In genomic region chr1:136563149-136563548, GRCm38 (mm10) we compare ENCODE assay signal across 25 mouse cellular contexts.
DNase-seq lines count a peak whose midpoint lies in the region; ATAC-seq lines count a peak whose summit lies in the region.
"Had no signal": no experiment of that assay in that cellular context is flagged by ENCODE, and none has a peak within 500 bp of the region (broad histone marks: within the 10 kb centered on the region; RNA-seq: fewer than 3 reads in every experiment).

No protein-coding gene starts in this region.

- WGBS in forebrain, embryonic 14.5 days, result 7% methylated on average over 11 of the region's 11 CpGs
- 15% methylated on average over 11 of the region's 11 CpGs for WGBS in forebrain, embryonic 12.5 days
- 32% methylated on average over 11 of the region's 11 CpGs for WGBS in heart, embryonic 14.5 days
- WGBS in embryonic facial prominence, embryonic 11.5 days, result 30% methylated on average over 11 of the region's 11 CpGs
- 23% methylated on average over 11 of the region's 11 CpGs for WGBS in limb, embryonic 13.5 days

- H3K9me3 ChIP-seq in forebrain, embryonic 14.5 days (replicated peaks; ENCODE audit: control insufficient read depth, low read length), result no peaks in the 10 kb centered on the region
- no peaks in the 10 kb centered on the region for H3K9me3 ChIP-seq in forebrain, embryonic 12.5 days
- H3K9me3 ChIP-seq in heart, embryonic 14.5 days (ENCODE audit: control insufficient read depth, low read length), result no peaks in the 10 kb centered on the region
- H3K9me3 ChIP-seq in embryonic facial prominence, embryonic 11.5 days (replicated peaks; ENCODE audit: control insufficient read depth, low read length), result no peaks in the 10 kb centered on the region
- H3K9me3 ChIP-seq in limb, embryonic 13.5 days, result no peaks in the 10 kb centered on the region
- H3K9me3 ChIP-seq: hindbrain, embryonic 13.5 days; liver, embryonic 15.5 days; lung, embryonic 15.5 days had no signal

- no peaks in the 10 kb centered on the region for H3K36me3 ChIP-seq in forebrain, embryonic 14.5 days (ENCODE audit: control insufficient read depth, insufficient read depth, low read length)
- no peaks in the 10 kb centered on the region for H3K36me3 ChIP-seq in forebrain, embryonic 12.5 days (replicated peaks)
- no peaks in the 10 kb centered on the region for H3K36me3 ChIP-seq in heart, embryonic 14.5 days (ENCODE audit: control insufficient read depth, insufficient read depth, low read length)
- H3K36me3 ChIP-seq in embryonic facial prominence, embryonic 11.5 days (replicated peaks; ENCODE audit: control insufficient read depth, insufficient read depth, low read depth, low read length), result no peaks in the 10 kb centered on the region
- no peaks in the 10 kb centered on the region for H3K36me3 ChIP-seq in limb, embryonic 13.5 days
- H3K36me3 ChIP-seq: hindbrain, embryonic 13.5 days; liver, embryonic 15.5 days; lung, embryonic 15.5 days had no signal

- no peak overlapping the region for H3K4me2 ChIP-seq in forebrain, embryonic 14.5 days (ENCODE audit: low read length)
- no peak overlapping the region for H3K4me2 ChIP-seq in forebrain, embryonic 12.5 days
- H3K4me2 ChIP-seq in heart, embryonic 14.5 days (ENCODE audit: low read length), result peak overlapping the region; percentile 14
- no peak overlapping the region for H3K4me2 ChIP-seq in embryonic facial prominence, embryonic 11.5 days (ENCODE audit: low read depth, low read length)
- H3K4me2 ChIP-seq in limb, embryonic 13.5 days (replicated peaks), result peak overlapping the region; percentile 19
- H3K4me2 ChIP-seq: hindbrain, embryonic 13.5 days; liver, embryonic 15.5 days; lung, embryonic 15.5 days; midbrain, embryonic 11.5 days had no signal

- H3K4me1 ChIP-seq in forebrain, embryonic 14.5 days (ENCODE audit: control insufficient read depth, insufficient read depth, low read length), result peaks cover 5% of the 10 kb centered on the region; the same call in 1 of the 2 replicates
- H3K4me1 ChIP-seq in forebrain, embryonic 12.5 days, result peaks cover 6% of the 10 kb centered on the region; the same call in 1 of the 2 replicates
- H3K4me1 ChIP-seq in heart, embryonic 14.5 days (ENCODE audit: control insufficient read depth in 2 of 2, insufficient read depth in 2 of 2, low read length in 2 of 2), result peaks cover 9 to 20% of the 10 kb centered on the region in 2 experiments
- H3K4me1 ChIP-seq in embryonic facial prominence, embryonic 11.5 days (ENCODE audit: control insufficient read depth, insufficient read depth, low read length), result peaks cover 2% of the 10 kb centered on the region; the same call in 1 of the 2 replicates
- peaks cover 19% of the 10 kb centered on the region for H3K4me1 ChIP-seq in limb, embryonic 13.5 days
- H3K4me1 ChIP-seq: liver, embryonic 15.5 days had no signal

- no peak overlapping the region; the same call in 1 of the 2 replicates for H3K9ac ChIP-seq in forebrain, embryonic 14.5 days (ENCODE audit: low read length)
- H3K9ac ChIP-seq in forebrain, embryonic 12.5 days, result no peak overlapping the region
- H3K9ac ChIP-seq in heart, embryonic 14.5 days (ENCODE audit: low read length), result no peak overlapping the region
- no peak overlapping the region for H3K9ac ChIP-seq in embryonic facial prominence, embryonic 11.5 days (replicated peaks; ENCODE audit: low read length)
- H3K9ac ChIP-seq in limb, embryonic 13.5 days, result no peak overlapping the region
- H3K9ac ChIP-seq: hindbrain, embryonic 13.5 days; liver, embryonic 15.5 days; lung, embryonic 15.5 days had no signal

- H3K27ac ChIP-seq in forebrain, embryonic 14.5 days (ENCODE audit: low read depth, low read length), result no peak overlapping the region
- no peak overlapping the region for H3K27ac ChIP-seq in forebrain, embryonic 12.5 days
- no peak overlapping the region for H3K27ac ChIP-seq in heart, embryonic 14.5 days (replicated peaks in 1 of 2; ENCODE audit: control insufficient read depth in 1 of 2, insufficient read depth in 1 of 2, low read depth in 2 of 2, low read length in 2 of 2)
- 0 out of 2 replicates have a peak overlapping the region, but pooled peaks have one; percentile 1 for H3K27ac ChIP-seq in embryonic facial prominence, embryonic 11.5 days (replicated peaks; ENCODE audit: low read depth, low read length)
- H3K27ac ChIP-seq in limb, embryonic 13.5 days, result no peak overlapping the region
- H3K27ac ChIP-seq: hindbrain, embryonic 13.5 days; liver, embryonic 15.5 days had no signal

- no peaks in the 10 kb centered on the region for H3K27me3 ChIP-seq in forebrain, embryonic 14.5 days (replicated peaks; ENCODE audit: control insufficient read depth, insufficient read depth, low read length)
- H3K27me3 ChIP-seq in forebrain, embryonic 12.5 days, result peaks cover 5% of the 10 kb centered on the region; the same call in 1 of the 2 replicates
- no peaks in the 10 kb centered on the region for H3K27me3 ChIP-seq in heart, embryonic 14.5 days (ENCODE audit: control insufficient read depth, insufficient read depth, low read length)
- H3K27me3 ChIP-seq in embryonic facial prominence, embryonic 11.5 days (ENCODE audit: control insufficient read depth, insufficient read depth, low read length), result no peaks in the 10 kb centered on the region
- H3K27me3 ChIP-seq in limb, embryonic 13.5 days, result 0 out of 2 replicates have a peak, but pooled peaks cover 8% of the 10 kb centered on the region
- H3K27me3 ChIP-seq: hindbrain, embryonic 13.5 days; liver, embryonic 15.5 days; lung, embryonic 15.5 days had no signal

- H3K4me3 ChIP-seq in forebrain, embryonic 14.5 days (ENCODE audit: low read depth, low read length), result no peak overlapping the region
- H3K4me3 ChIP-seq in forebrain, embryonic 12.5 days (replicated peaks), result no peak overlapping the region
- no peak overlapping the region for H3K4me3 ChIP-seq in heart, embryonic 14.5 days (ENCODE audit: control insufficient read depth in 1 of 2, insufficient read depth in 1 of 2, low read depth in 1 of 2, low read length in 2 of 2)
- no peak overlapping the region for H3K4me3 ChIP-seq in embryonic facial prominence, embryonic 11.5 days (ENCODE audit: low read depth, low read length)
- no peak overlapping the region for H3K4me3 ChIP-seq in limb, embryonic 13.5 days
- H3K4me3 ChIP-seq: hindbrain, embryonic 13.5 days; liver, embryonic 15.5 days; lung, embryonic 15.5 days had no signal

- no peak for DNase-seq in forebrain, embryonic 14.5 days (ENCODE audit: low spot score)
- DNase-seq in heart, postnatal 4 days, result no peak
- DNase-seq in embryonic facial prominence, embryonic 11.5 days (ENCODE audit: low spot score), result peak; percentile 58
- no peak for DNase-seq in spleen, postnatal 4 days (ENCODE audit: low spot score in 2 of 2)
- DNase-seq in gastrocnemius, postnatal 4 days (ENCODE audit: low spot score in 2 of 2), result no peak
- DNase-seq: adrenal gland, postnatal 14 days; cerebellum, adult 11-12 months; cerebellum, postnatal 10 days; heart, postnatal 14 days; kidney, adult 9 months; kidney, postnatal 10 days; layer of hippocampus, postnatal 36 days; left cerebral cortex, postnatal 4 days; lung, postnatal 36 days; right cerebral cortex, postnatal 14 days; thymus, postnatal 25 days had no signal

- 0 out of 2 replicates have a peak, but pooled peaks have one; percentile 34 for ATAC-seq in forebrain, embryonic 14.5 days
- no peak for ATAC-seq in forebrain, embryonic 12.5 days (ENCODE audit: low FRiP score)
- no peak for ATAC-seq in heart, embryonic 14.5 days (ENCODE audit: insufficient number of reproducible peaks, insufficient read depth, low FRiP score, low read depth)
- ATAC-seq in embryonic facial prominence, embryonic 11.5 days (replicated peaks; ENCODE audit: insufficient number of reproducible peaks, low FRiP score, low TSS enrichment, low read depth), result no peak; the same call in 1 of the 2 replicates
- no peak for ATAC-seq in limb, embryonic 13.5 days (ENCODE audit: low FRiP score, low read depth)
- ATAC-seq: intestine, postnatal 0 days; midbrain, embryonic 16.5 days had no signal

Comparison
In these comparisons a context has a peak if more than half of its experiments do, and no peak if none do; other contexts are left out.
1. H3K4me2 ChIP-seq: peak in heart, embryonic 14.5 days (single experiment) and limb, embryonic 13.5 days (single experiment); none in forebrain, embryonic 14.5 days (single experiment), forebrain, embryonic 12.5 days (single experiment) and embryonic facial prominence, embryonic 11.5 days (single experiment).